Mouse (Mus musculus) lung, postnatal 14 days (tissue): ENCODE results near the gene Hist1h3f.
"Not testable (repeated sequence)": the region's sequence is repeated elsewhere in the genome, so short reads cannot be mapped to it uniquely, and the experiment has no call there.

Experiments
- DNase-seq: peaks from one replicate; pipeline ENCODE4 v3.0.0; 2021

Gene Hist1h3f

DNA sequence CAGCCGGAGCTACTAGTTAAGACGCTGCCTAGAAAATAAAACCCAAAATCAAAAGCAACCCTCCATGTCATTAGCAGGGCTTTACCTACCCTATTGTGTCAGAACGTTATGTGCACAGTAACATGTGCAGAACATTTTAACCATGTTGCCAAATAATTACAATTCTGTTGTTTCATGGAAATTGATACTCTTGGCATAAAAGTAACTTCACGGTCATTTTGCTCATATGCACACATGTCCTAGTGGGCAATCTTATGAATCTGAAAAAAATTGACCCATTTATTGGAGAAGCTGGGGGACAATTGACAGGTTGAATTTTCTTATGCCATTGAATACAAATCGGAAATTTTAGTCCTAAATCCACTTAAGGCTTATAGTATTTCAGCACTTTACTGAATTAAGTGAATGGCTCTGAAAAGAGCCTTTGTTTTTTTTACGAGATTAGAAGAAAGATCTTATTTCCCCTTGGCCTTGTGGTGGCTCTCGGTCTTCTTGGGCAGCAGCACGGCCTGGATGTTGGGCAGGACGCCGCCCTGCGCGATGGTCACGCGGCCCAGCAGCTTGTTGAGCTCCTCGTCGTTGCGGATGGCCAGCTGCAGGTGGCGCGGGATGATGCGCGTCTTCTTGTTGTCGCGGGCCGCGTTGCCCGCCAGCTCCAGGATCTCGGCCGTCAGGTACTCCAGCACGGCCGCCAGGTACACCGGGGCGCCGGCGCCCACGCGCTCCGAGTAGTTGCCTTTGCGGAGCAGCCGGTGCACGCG lies 26.6 kb downstream of the Hist1h3f start:
- not testable (repeated sequence) for DNase-seq

- DNase-seq: peak; percentile 50
Observed at GRCm38 (mm10) chr13:23571022-23571503, 27.2 kb downstream of the Hist1h3f start, which contains the start of the genes Hist1h2ae and Hist1h2bg. Gene Hist1h2ae (minus strand): TSS chr13:23571220. Gene Hist1h2bg (plus strand): TSS chr13:23571396.

GRCm38 (mm10) chr13:23571504-23572217 lies 27.8 kb downstream of the Hist1h3f start:
- DNase-seq: not testable (repeated sequence)

- DNase-seq: no peak
Observed at GRCm38 (mm10) chr13:23572218-23573033, 28.6 kb downstream of the Hist1h3f start.

- DNase-seq: not testable (repeated sequence)
Observed at GRCm38 (mm10) chr13:23573034-23573897, 29.4 kb downstream of the Hist1h3f start.

GRCm38 (mm10) chr13:23573898-23574524 lies 30.2 kb downstream of the Hist1h3f start, which contains the start of the genes Hist1h2bf and Hist1h2ad:
Gene Hist1h2bf (minus strand): TSS chr13:23574196.
Gene Hist1h2ad (plus strand): TSS chr13:23574381.
- DNase-seq: peak; percentile 88

DNA sequence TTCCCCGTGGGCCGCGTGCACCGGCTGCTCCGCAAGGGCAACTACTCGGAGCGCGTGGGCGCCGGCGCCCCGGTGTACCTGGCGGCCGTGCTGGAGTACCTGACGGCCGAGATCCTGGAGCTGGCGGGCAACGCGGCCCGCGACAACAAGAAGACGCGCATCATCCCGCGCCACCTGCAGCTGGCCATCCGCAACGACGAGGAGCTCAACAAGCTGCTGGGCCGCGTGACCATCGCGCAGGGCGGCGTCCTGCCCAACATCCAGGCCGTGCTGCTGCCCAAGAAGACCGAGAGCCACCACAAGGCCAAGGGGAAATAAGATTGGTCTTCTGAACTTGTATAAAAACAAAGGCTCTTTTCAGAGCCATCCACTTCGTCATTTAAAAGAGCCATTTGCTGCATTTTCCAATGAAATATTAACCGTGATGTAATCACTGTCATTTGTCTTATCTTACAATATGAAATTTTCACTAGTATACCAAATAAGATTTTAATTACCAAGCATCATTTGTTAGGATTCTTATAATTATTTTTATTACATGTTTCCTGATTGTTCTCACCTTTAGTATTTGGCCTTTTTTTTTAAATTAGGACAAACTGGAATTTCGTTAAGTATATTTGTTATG lies 30.8 kb downstream of the Hist1h3f start:
- DNase-seq: not testable (repeated sequence)

DNA sequence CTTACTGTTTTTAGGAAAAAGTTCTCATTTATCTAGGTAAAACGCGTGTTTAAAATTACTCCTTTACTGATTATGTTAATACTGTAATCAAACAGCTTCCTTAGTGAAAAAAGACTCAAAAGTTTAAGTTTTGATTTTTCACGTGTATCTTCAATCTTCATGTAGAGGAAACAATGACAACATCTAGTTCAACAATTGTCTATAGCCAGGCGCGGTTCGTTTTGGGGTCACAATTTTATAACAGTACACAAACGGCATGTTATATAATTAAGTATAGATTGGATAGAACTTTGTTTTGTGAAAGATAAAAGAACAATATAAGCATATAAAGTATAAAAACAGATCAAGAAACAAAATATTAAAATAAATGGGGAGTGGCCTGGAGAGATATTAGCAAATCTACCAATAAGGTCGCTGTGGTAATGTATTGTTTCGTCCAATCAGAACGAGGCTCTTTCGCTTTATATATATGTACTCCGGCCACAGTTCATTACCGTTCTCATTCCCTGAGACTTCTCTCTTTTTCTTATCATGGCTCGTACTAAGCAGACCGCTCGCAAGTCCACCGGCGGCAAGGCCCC lies 31.5 kb downstream of the Hist1h3f start, which contains the start of gene Hist1h3d:
Gene Hist1h3d (plus strand): TSS at position 493 of the 581 bp plus-strand sequence.
- peak; percentile 36 for DNase-seq

DNA sequence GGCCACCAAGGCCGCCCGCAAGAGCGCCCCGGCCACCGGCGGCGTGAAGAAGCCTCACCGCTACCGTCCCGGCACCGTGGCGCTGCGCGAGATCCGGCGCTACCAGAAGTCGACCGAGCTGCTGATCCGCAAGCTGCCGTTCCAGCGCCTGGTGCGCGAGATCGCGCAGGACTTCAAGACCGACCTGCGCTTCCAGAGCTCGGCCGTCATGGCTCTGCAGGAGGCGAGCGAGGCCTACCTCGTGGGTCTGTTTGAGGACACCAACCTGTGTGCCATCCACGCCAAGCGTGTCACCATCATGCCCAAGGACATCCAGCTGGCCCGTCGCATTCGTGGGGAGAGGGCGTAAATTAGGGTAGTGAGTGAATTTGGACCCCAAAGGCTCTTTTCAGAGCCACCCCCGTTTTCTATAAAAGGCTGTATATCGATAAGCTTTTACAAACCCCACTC lies 32.0 kb downstream of the Hist1h3f start:
- not testable (repeated sequence) for DNase-seq

DNA sequence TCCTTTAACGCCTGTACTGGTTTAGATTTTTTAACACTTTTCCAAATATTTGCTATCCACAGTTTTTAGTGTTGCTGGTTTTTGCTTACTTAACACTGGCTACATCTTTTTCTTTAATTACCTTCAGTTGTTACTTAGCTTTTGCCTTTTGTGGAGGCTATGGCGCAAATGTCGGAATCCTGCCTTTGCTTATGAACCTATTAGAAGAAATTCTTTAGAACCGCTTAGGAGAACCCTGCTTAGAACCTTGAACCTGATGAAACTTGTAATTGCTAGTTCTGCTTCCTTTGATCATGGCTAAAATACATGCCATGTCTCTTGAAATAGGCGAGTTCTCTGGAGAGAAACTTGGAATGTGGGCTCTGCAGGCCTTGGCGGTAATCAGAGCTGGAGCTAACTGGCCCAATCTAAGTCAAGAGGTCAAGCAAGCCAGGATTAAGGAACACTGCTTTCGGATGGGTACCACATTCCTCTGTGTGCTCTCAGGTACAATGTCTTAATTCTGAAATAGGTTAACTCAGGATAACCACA lies 32.6 kb downstream of the Hist1h3f start:
- DNase-seq: no peak

DNA sequence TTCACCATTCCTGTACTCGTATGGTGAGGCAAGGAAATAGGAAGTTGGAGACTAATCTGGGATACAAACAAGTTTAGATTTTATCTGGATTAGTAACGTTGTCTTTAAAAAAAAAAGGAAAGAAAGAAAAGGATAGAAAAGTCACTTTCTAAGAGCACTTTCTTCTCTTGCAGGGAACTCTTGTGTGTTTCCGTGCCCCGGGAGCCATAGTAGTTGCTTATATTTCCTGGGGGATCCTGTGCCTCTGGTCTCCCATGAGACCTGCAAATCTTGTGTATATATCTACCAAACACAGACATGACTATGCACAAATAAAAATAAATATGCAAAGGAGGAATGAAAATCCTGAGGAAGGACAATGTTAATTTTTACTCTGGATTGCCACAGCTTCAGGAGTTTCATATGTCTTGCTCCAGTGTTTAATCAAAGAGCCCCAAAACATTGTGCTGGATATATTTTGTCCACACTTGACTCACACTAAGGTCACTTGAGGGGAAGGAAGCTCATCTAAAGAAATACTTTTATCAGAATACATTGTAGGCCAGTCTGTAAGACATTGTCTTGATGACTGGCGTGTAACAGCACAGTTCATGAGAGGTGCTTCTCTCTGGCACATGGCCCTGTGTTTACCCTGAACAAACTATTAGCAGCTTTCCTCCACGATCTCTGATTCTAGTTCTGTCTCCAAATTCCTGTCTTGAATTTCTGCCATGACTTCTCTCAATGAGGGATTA lies 33.2 kb downstream of the Hist1h3f start:
- no peak for DNase-seq

- DNase-seq: no peak
Observed at GRCm38 (mm10) chr13:23577835-23578234, 34.0 kb downstream of the Hist1h3f start.

DNA sequence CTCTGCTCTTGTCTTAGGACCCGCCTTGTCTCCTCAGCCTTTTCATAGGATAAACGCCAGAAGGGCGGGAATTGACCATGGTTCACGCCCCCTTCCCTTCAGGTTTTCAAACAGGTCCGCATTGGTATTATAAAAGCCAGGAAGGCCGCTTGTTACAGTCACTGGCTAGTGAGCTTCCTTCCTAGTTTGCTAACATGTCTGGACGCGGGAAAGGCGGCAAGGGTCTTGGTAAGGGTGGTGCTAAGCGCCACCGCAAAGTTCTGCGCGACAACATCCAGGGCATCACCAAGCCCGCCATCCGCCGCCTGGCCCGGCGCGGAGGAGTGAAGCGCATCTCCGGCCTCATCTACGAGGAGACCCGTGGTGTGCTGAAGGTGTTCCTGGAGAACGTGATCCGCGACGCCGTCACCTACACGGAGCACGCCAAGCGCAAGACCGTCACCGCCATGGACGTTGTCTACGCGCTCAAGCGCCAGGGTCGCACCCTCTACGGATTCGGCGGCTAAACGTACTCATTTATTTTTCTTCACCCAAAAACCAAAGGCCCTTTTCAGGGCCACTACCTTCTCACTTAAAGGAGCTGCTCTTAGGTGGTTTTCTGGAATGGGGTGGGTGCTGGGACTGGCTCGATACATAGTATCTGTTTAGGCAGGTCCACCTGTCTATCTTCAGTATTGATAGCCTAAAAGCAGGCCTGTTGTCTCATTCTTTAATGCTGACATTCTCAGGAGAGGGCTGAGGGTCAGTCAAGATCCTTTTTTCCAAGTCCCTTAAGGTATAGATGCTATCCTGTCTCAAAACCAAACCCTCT lies 37.8 kb downstream of the Hist1h3f start, which contains the start of gene Hist1h4d:
Gene Hist1h4d (plus strand): TSS at position 191 of the 811 bp plus-strand sequence.
- DNase-seq: peak; percentile 97

GRCm38 (mm10) chr13:23582219-23583056 lies 38.6 kb downstream of the Hist1h3f start:
- DNase-seq: no peak

GRCm38 (mm10) chr13:23583387-23584068 lies 39.7 kb downstream of the Hist1h3f start:
- DNase-seq: no peak

DNA sequence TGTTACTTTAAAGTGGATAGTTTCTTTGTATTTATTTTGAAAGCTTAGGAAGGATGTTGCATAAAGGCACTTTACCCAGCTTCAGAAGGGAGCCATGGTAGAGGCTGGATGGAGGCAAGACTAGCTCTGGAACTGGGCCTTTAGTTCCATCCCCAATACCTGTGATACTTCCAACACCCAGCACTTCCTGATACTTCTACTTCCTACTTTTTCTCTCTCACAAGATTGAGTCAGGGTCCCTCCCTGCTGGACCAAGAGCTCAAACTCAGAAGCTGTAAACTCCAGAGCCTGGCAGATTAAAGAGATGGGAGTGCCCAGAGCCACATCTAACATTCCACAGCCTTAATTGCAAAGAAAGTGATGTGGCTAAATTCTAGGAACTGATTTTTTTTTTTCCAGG lies 40.5 kb downstream of the Hist1h3f start:
- DNase-seq: no peak

DNA sequence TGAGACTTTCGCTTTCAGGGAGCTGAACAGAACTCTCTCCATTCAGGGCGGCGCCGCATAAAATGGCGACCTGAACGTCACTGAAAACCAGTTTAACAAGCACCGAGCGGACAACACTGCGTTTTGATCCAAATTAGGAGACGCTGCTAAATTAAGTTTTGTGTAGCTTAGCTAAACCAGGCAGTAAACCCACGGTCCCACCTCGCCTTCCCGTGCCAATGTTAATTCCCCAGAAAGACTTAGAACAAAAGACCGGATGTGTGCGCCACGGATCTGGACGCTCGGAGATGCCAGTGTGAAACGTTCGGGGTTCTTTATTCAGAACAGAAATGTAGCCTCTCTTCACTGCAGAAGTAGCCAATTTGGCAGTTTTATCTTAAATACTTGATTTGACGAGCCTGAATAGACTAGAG lies 41.2 kb downstream of the Hist1h3f start:
- peak; percentile 76 for DNase-seq
